Mouse (Mus musculus) ES-Bruce4 (cell line): ENCODE measurements around the gene Ccdc62. TPM values are rescaled to one million over a fixed set of nuclear protein-coding genes. Genes with fewer than 3 reads are reported as not detected.

Source experiments
- H3K27ac ChIP-seq: 2 replicates; pipeline ENCODE4 v1.5.1; 2012; ENCODE audit warnings: low read length, inconsistent platforms; ENCODE audit not compliant: insufficient read depth
- H3K27me3 ChIP-seq: 2 replicates; pipeline ENCODE4 v1.6.1; 2012; ENCODE audit warnings: mild to moderate bottlenecking, low read length, inconsistent platforms; ENCODE audit not compliant: control insufficient read depth, poor library complexity, insufficient read depth, severe bottlenecking
- H3K36me3 ChIP-seq: 2 replicates; pipeline ENCODE4 v1.6.1; 2012; ENCODE audit warnings: inconsistent platforms, mild to moderate bottlenecking, low read length, moderate library complexity; ENCODE audit not compliant: control insufficient read depth, poor library complexity, insufficient read depth, severe bottlenecking
- H3K4me1 ChIP-seq: one replicate; pipeline ENCODE4 v1.8.1; 2011; ENCODE audit warnings: low read length; ENCODE audit not compliant: control insufficient read depth, insufficient read depth
- H3K4me3 ChIP-seq: 2 replicates; pipeline ENCODE4 v1.5.1; 2011; ENCODE audit warnings: low read depth, mild to moderate bottlenecking, low read length
- H3K9ac ChIP-seq: 2 replicates; pipeline ENCODE4 v1.6.1; 2012; ENCODE audit warnings: low read depth, mild to moderate bottlenecking, inconsistent platforms; ENCODE audit not compliant: poor library complexity, severe bottlenecking
- H3K9me3 ChIP-seq: replicated peaks from 2 replicates; pipeline ENCODE4 v1.6.1; 2012; ENCODE audit warnings: mild to moderate bottlenecking, low read length, inconsistent platforms; ENCODE audit not compliant: control insufficient read depth, poor library complexity, insufficient read depth, severe bottlenecking
- CTCF ChIP-seq: IDR thresholded peaks from one replicate; pipeline ENCODE4 v1.8.1; 2011; ENCODE audit warnings: low read depth, low read length
- EP300 ChIP-seq: IDR thresholded peaks from 2 replicates; pipeline ENCODE4 v1.6.1; 2011; ENCODE audit warnings: low read depth, low read length; ENCODE audit not compliant: insufficient read depth
- POLR2A ChIP-seq: IDR thresholded peaks from one replicate; pipeline ENCODE4 v1.8.1; 2011; ENCODE audit warnings: low read length; ENCODE audit not compliant: insufficient read depth
- polyA plus RNA-seq: library from polyadenylated mRNA; stranded (reverse); fragments of >200 nt; gene quantifications from 2 replicates; pipeline ENCODE4 v1.2.4, GENCODE M21; 2011; ENCODE audit warnings: low read depth; ENCODE audit not compliant: missing spikeins, insufficient read depth, insufficient read length

Gene Ccdc62
- polyA plus RNA-seq, 1 experiment: 5.4 TPM

DNA sequence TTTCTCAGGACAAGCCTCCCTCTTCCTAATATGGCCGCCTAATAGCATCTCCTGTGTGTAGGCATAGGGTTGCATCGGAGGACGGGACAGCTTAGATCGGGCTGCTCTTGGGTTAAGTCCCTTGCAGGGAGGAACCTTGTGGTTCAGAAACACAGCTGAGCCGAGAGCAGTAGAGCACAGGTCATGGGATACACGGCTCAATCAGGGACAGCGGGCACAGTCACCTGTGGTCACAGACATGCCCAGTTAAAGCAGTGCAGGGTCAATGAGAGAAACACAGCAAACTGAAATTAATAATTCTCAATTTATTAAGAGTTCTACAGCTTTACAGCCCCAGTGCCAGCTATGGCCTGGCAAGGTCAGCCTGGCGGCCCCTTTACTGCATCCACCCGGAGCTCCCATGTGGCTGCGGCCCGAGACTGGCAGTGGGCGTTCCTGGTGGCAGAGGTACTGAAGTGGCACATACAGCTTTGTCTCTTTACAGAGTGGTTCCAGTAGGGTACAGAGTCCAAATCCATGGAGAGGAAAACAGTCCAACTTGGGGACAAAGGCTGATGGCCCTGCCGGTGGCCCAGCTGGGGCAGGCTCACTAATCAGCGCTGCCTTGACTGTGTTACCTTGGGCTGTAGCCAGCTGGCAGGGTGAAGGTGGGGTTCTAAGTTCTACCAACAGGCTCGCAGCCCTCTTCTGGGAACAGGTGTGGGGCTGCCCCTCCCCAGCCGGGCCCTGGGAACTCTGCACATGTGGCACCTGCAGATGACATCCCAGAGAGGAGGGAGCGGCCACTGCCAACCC lies 74.1 kb downstream of the Ccdc62 start:
- no peak overlapping the region for H3K4me3 ChIP-seq
- no peaks in the 10 kb centered on the region; the same call in 1 of the 2 replicates for H3K36me3 ChIP-seq
- no peaks in the 10 kb centered on the region for H3K9me3 ChIP-seq
- no peaks in the 10 kb centered on the region for H3K27me3 ChIP-seq
- TF ChIP-seq POLR2A: no peak
- no peak for TF ChIP-seq EP300
- TF ChIP-seq CTCF: no peak
- H3K4me1 ChIP-seq: no peaks in the 10 kb centered on the region
- no peak overlapping the region for H3K9ac ChIP-seq
- no peak overlapping the region for H3K27ac ChIP-seq

DNA sequence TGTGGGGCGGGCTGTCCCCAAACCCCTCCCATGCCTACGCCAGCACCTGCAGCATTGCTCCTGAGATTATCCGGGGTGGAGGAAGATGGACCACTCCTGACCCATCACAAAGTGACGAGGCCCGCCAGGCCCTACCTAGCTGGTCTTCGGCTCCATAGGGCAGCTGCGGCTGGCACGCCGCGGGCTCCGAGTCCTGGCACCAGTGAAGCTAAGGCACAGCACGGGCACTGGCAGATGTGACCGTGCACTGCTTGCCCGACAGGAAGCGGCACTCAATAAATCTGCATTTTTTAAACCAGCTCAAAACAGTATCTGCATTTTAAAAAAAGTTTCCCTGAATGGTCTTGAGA lies 74.6 kb downstream of the Ccdc62 start:
- H3K9ac ChIP-seq: no peak overlapping the region
- H3K4me1 ChIP-seq: no peaks in the 10 kb centered on the region
- H3K4me3 ChIP-seq: no peak overlapping the region
- TF ChIP-seq EP300: no peak
- TF ChIP-seq CTCF: no peak
- no peak for TF ChIP-seq POLR2A
- H3K27me3 ChIP-seq: no peaks in the 10 kb centered on the region
- H3K36me3 ChIP-seq: no peaks in the 10 kb centered on the region; the same call in 1 of the 2 replicates
- H3K9me3 ChIP-seq: no peaks in the 10 kb centered on the region
- no peak overlapping the region for H3K27ac ChIP-seq

DNA sequence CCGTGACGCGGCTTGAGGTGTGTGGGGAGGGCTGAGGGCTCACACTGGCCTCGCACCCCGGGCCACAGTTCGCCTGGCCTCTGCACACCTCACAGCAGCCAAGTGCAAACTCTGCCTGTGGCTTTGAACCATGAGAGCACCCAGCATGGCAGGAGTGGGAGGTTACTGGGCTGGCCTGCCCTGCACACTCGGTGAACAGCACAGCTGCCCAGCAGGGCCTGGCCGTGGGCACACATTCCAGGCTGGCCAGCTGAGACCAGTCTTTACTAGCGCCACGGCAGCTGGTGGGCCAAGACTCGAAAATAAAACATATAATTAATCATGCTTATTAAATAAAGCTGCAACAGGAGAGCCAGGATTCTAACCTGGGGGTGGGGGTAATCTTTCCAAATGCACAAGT lies 75.1 kb downstream of the Ccdc62 start:
- Histone ChIP-seq H3K36me3 (no peaks in the 10 kb centered on the region; the same call in 1 of the 2 replicates), H3K4me1 (no peaks in the 10 kb centered on the region), H3K27ac (no peak overlapping the region), H3K9ac (no peak overlapping the region), H3K27me3 (no peaks in the 10 kb centered on the region), H3K9me3 (no peaks in the 10 kb centered on the region), H3K4me3 (no peak overlapping the region)
- TF ChIP-seq CTCF: no peak
- no peak for TF ChIP-seq POLR2A
- no peak for TF ChIP-seq EP300

DNA sequence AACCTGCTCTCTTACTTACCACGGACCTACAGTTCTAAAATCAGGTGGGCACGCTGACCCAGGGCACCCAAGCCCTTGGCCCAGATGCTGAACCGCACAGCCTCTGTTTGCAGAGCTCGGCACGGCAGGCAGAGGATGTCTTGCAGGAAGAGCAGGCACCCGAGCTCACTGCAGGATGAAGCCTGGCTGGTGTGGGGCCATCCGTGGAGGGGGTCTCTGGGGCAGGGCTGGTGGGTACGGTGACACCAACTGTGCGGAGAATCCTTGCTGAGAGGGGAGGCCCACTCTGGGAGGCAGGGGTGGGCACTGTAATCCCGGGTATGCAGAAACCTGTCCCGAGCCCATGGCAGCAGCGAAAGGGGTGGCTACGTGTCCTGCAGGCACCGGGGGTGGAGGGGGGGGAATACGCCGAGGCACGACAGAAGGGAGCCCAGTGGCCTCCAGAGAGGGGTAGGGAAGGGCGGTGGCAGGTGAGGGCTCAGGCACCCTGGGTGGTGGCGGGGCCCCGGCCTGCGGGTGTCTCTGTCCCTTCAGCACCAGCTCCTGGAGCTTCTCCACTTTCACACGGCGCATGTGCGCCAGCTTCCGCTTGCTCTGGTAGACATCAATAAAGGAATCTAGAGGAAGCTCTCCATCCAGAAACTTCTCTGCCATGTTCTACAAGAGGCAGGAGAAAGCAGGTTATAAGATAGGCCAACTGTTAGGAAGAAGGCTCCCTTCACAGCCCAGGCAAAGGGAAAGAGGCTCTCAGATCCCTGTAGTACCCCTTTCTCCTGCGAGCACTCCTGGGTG lies 75.8 kb downstream of the Ccdc62 start:
- no peak overlapping the region for H3K9ac ChIP-seq
- H3K9me3 ChIP-seq: no peaks in the 10 kb centered on the region
- no peak overlapping the region for H3K4me3 ChIP-seq
- H3K36me3 ChIP-seq: no peaks in the 10 kb centered on the region; the same call in 1 of the 2 replicates
- H3K27me3 ChIP-seq: no peaks in the 10 kb centered on the region
- TF ChIP-seq POLR2A (no peak), CTCF (no peak), EP300 (no peak)
- H3K4me1 ChIP-seq: no peaks in the 10 kb centered on the region
- H3K27ac ChIP-seq: no peak overlapping the region

DNA sequence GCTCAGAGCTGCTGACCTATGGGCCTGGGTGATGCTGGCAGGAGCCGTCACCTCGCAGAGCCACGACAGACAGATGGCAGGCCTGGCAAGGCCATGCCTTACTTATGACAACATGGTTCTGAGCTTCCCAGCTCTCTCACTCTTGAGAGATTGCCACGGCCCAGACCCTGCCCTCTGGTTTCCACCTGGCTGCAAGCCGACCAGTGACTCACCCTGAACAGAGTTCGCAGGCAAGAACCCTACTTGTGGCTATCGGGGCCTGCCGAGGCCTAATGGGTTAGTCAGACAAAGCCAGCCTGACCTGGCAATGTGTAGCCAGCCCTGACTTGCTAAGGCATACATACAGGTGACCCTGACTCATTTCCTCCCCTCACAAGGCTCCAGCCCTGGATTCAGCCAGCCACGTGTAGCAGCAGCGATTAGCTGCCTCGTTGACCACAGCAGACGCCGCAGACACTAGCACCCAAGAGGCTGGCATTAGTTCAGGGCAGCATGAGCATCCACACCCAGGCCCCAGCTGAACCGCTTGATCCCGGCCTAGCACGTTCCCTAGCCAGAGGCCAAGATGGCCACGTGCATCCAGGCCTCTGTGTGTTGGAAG lies 76.5 kb downstream of the Ccdc62 start:
- Histone ChIP-seq H3K9ac (no peak overlapping the region), H3K27me3 (no peaks in the 10 kb centered on the region), H3K4me1 (no peaks in the 10 kb centered on the region), H3K4me3 (no peak overlapping the region), H3K9me3 (no peaks in the 10 kb centered on the region), H3K27ac (no peak overlapping the region), H3K36me3 (no peaks in the 10 kb centered on the region; the same call in 1 of the 2 replicates)
- TF ChIP-seq EP300: no peak
- TF ChIP-seq CTCF: no peak
- no peak for TF ChIP-seq POLR2A
